Mouse (Mus musculus): ENCODE results near the gene Mmp9. TPM values are rescaled to one million over a fixed set of nuclear protein-coding genes. Genes with fewer than 3 reads are reported as not detected.
A peak's percentile ranks its signal among the peaks of the same experiment; 100 is the strongest.

The Mmp9 gene
- total and polyA plus RNA-seq, 3 experiments, result 0.93 to 5.1 (median 0.99) TPM

DNA sequence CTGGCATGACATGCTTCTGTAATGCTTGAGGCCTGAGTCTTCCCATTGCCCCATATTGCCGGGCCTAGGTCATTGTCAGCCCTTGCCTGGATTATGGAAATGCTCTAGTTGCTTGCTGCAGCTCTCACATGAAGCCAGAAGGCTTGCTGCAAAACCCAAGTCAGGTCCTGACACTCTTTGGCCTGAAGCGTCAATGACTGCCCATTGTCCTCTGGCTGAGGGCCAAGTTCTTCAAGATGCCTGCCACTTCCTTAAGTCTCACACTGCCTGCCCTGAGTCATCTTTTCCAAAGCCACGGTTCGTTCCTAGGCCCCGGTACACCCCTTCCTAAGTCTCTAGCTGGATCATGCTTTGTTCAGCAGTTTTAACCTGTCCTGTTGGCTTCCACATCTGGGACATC is 32.1 kb downstream of the Mmp9 start:
- 25% methylated on average over 5 of the region's 5 CpGs for WGBS
- no peaks in the 10 kb centered on the region for H3K36me3 ChIP-seq (ENCODE audit: control insufficient read depth, insufficient read depth, low read length)
- no peak overlapping the region for H3K4me3 ChIP-seq
- H3K27me3 ChIP-seq (ENCODE audit: control insufficient read depth, insufficient read depth, low read length), result peaks cover 13% of the 10 kb centered on the region
- H3K27ac ChIP-seq, result no peak overlapping the region
- H3K4me1 ChIP-seq (ENCODE audit: control insufficient read depth, insufficient read depth, low read length), result no peaks in the 10 kb centered on the region
- H3K79me2 ChIP-seq (replicated peaks; ENCODE audit: control insufficient read depth, insufficient read depth, low read length), result no peaks in the 10 kb centered on the region
- H3K9ac ChIP-seq (ENCODE audit: low read depth, low read length), result no peak overlapping the region
- intact Hi-C loops (cut with DNase I), result no loop called here
- TF ChIP-seq POLR2A (IDR thresholded peaks at IDR 0.05; ENCODE audit: insufficient read depth, low read depth, low read length) (no peak), CTCF (IDR thresholded peaks at IDR 0.05) (no peak), EP300 (IDR thresholded peaks at IDR 0.05; ENCODE audit: insufficient read depth, low read depth, low read length) (no peak)
- no peak for DNase-seq

DNA sequence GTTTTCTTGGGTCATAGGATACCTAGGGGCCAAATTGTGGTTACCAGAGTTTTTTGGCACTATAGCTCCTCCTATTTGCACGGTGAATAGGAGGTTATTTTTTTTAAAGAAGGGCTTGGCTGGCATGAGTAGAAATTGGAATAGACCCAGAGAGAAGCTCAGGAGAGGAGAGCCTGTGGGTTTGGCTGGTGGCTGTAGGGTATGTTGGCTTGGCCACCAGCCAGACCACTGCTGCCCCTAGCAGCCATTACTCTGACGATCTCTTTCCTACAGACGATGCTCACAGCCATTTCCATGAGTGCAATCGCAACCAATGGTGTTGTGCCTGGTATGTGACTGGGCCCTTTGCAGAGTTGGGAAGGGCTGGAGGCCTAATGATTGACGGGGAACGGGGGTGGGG is 35.0 kb downstream of the Mmp9 start:
- Histone ChIP-seq H3K4me3 (no peak overlapping the region), H3K79me2 (replicated peaks; ENCODE audit: control insufficient read depth, insufficient read depth, low read length) (no peaks in the 10 kb centered on the region), H3K27me3 (ENCODE audit: control insufficient read depth, insufficient read depth, low read length) (0 out of 2 replicates have a peak, but pooled peaks cover 6% of the 10 kb centered on the region), H3K9ac (ENCODE audit: low read depth, low read length) (no peak overlapping the region), H3K27ac (no peak overlapping the region), H3K4me1 (ENCODE audit: control insufficient read depth, insufficient read depth, low read length) (no peaks in the 10 kb centered on the region), H3K36me3 (ENCODE audit: control insufficient read depth, insufficient read depth, low read length) (no peaks in the 10 kb centered on the region)
- TF ChIP-seq CTCF (IDR thresholded peaks at IDR 0.05) (no peak), EP300 (IDR thresholded peaks at IDR 0.05; ENCODE audit: insufficient read depth, low read depth, low read length) (no peak), POLR2A (IDR thresholded peaks at IDR 0.05; ENCODE audit: insufficient read depth, low read depth, low read length) (no peak)
- intact Hi-C loops (cut with DNase I), result no loop called here
- 79% methylated on average over 6 of the region's 6 CpGs for WGBS
- DNase-seq, result no peak

DNA sequence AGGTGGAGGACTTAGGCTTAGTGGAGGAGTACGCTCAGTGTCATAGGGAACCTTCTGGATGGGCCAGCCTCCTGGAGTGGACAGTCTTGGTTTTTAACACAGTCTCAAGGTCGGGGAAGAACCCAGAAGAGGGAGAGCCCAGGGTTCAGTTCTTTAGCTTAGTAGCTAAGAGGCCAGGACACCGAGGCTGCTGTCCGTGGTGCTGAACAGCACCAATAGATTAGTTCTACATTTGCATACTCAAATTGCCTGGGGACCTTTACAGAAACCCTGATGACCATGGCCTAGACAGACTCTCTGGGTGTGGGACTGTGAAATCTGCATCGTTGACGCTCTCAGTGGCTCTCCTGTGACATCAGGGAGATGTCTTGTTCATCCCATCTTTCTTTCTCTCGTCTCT is 39.2 kb downstream of the Mmp9 start:
- Histone ChIP-seq H3K4me1 (ENCODE audit: control insufficient read depth, insufficient read depth, low read length) (no peaks in the 10 kb centered on the region), H3K27me3 (ENCODE audit: control insufficient read depth, insufficient read depth, low read length) (no peaks in the 10 kb centered on the region; the same call in 1 of the 2 replicates), H3K27ac (no peak overlapping the region), H3K4me3 (no peak overlapping the region), H3K79me2 (replicated peaks; ENCODE audit: control insufficient read depth, insufficient read depth, low read length) (no peaks in the 10 kb centered on the region), H3K36me3 (ENCODE audit: control insufficient read depth, insufficient read depth, low read length) (no peaks in the 10 kb centered on the region), H3K9ac (ENCODE audit: low read depth, low read length) (no peak overlapping the region)
- TF ChIP-seq POLR2A (IDR thresholded peaks at IDR 0.05; ENCODE audit: insufficient read depth, low read depth, low read length), result no peak
- TF ChIP-seq CTCF (IDR thresholded peaks at IDR 0.05), result no peak
- no peak for TF ChIP-seq EP300 (IDR thresholded peaks at IDR 0.05; ENCODE audit: insufficient read depth, low read depth, low read length)
- intact Hi-C loops (cut with DNase I), result no loop called here
- peak; percentile 26 to 51 for DNase-seq
- 24% methylated on average over 7 of the region's 7 CpGs for WGBS

DNA sequence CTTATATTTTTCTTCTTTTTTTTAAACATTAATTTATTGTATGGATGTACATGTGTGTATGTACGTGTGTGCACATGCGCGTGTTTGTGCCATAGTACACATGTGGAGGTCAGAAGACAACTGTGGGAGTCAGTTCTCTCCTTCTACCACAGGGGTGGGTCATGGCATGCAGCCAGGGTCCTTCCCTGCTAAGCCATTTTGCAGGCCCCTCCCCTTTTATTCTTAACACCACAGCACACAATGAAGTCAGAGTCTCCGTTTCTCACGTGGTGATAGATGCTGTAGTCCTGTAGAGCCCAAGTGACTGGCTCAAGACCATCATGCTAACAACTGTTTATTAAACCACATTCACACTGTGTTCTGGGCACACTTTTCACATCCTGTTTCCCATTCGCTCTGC is 45.4 kb downstream of the Mmp9 start:
- Histone ChIP-seq H3K79me2 (replicated peaks; ENCODE audit: control insufficient read depth, insufficient read depth, low read length) (no peaks in the 10 kb centered on the region), H3K4me1 (ENCODE audit: control insufficient read depth, insufficient read depth, low read length) (no peaks in the 10 kb centered on the region), H3K27me3 (ENCODE audit: control insufficient read depth, insufficient read depth, low read length) (no peaks in the 10 kb centered on the region; the same call in 1 of the 2 replicates), H3K36me3 (ENCODE audit: control insufficient read depth, insufficient read depth, low read length) (no peaks in the 10 kb centered on the region), H3K9ac (ENCODE audit: low read depth, low read length) (no peak overlapping the region), H3K27ac (no peak overlapping the region), H3K4me3 (no peak overlapping the region)
- TF ChIP-seq POLR2A (IDR thresholded peaks at IDR 0.05; ENCODE audit: insufficient read depth, low read depth, low read length) (no peak), EP300 (IDR thresholded peaks at IDR 0.05; ENCODE audit: insufficient read depth, low read depth, low read length) (no peak), CTCF (IDR thresholded peaks at IDR 0.05) (no peak)
- WGBS, result 66% methylated on average over 6 of the region's 6 CpGs
- intact Hi-C loops (cut with DNase I), result no loop called here
- DNase-seq, result no peak

- Histone ChIP-seq H3K36me3 (ENCODE audit: control insufficient read depth, insufficient read depth, low read length) (no peaks in the 10 kb centered on the region), H3K79me2 (replicated peaks; ENCODE audit: control insufficient read depth, insufficient read depth, low read length) (no peaks in the 10 kb centered on the region), H3K27me3 (ENCODE audit: control insufficient read depth, insufficient read depth, low read length) (no peaks in the 10 kb centered on the region; the same call in 1 of the 2 replicates), H3K9ac (ENCODE audit: low read depth, low read length) (no peak overlapping the region), H3K4me3 (no peak overlapping the region), H3K27ac (no peak overlapping the region), H3K4me1 (ENCODE audit: control insufficient read depth, insufficient read depth, low read length) (no peaks in the 10 kb centered on the region)
- no peak for DNase-seq
- TF ChIP-seq POLR2A (IDR thresholded peaks at IDR 0.05; ENCODE audit: insufficient read depth, low read depth, low read length) (no peak), CTCF (IDR thresholded peaks at IDR 0.05) (no peak), EP300 (IDR thresholded peaks at IDR 0.05; ENCODE audit: insufficient read depth, low read depth, low read length) (no peak)
- intact Hi-C loops (cut with DNase I), result no loop called here
- WGBS, result 56% methylated on average over 14 of the region's 14 CpGs
Observed at GRCm38 (mm10) chr2:164986371-164987027, 45.9 kb downstream of the Mmp9 start.

GRCm38 (mm10) chr2:164988777-164989176 is 48.2 kb downstream of the Mmp9 start:
- H3K36me3 ChIP-seq (ENCODE audit: control insufficient read depth, insufficient read depth, low read length), result no peaks in the 10 kb centered on the region
- no peaks in the 10 kb centered on the region for H3K79me2 ChIP-seq (replicated peaks; ENCODE audit: control insufficient read depth, insufficient read depth, low read length)
- 56% methylated on average over 13 of the region's 13 CpGs for WGBS
- H3K4me3 ChIP-seq, result no peak overlapping the region
- intact Hi-C loops (cut with DNase I), result no loop called here
- H3K27me3 ChIP-seq (ENCODE audit: control insufficient read depth, insufficient read depth, low read length), result no peaks in the 10 kb centered on the region; the same call in 1 of the 2 replicates
- no peaks in the 10 kb centered on the region for H3K4me1 ChIP-seq (ENCODE audit: control insufficient read depth, insufficient read depth, low read length)
- TF ChIP-seq EP300 (IDR thresholded peaks at IDR 0.05; ENCODE audit: insufficient read depth, low read depth, low read length) (no peak), POLR2A (IDR thresholded peaks at IDR 0.05; ENCODE audit: insufficient read depth, low read depth, low read length) (no peak), CTCF (IDR thresholded peaks at IDR 0.05) (no peak)
- H3K27ac ChIP-seq, result no peak overlapping the region
- H3K9ac ChIP-seq (ENCODE audit: low read depth, low read length), result no peak overlapping the region
- DNase-seq, result no peak
